Mouse (Mus musculus): ENCODE measurements around the gene Cntn5. TPM values are rescaled to one million over a fixed set of nuclear protein-coding genes. Genes with fewer than 3 reads are reported as not detected.
"Not testable (repeated sequence)": the region's sequence is repeated elsewhere in the genome, so short reads cannot be mapped to it uniquely, and the experiment has no call there.

Gene Cntn5
- polyA plus RNA-seq, 1 experiment from 2014 or later: not detected

GRCm38 (mm10) chr9:10657144-10657748 lies 247.3 kb downstream of the Cntn5 start:
- DNase-seq (ENCODE audit: low spot score): no peak

DNA sequence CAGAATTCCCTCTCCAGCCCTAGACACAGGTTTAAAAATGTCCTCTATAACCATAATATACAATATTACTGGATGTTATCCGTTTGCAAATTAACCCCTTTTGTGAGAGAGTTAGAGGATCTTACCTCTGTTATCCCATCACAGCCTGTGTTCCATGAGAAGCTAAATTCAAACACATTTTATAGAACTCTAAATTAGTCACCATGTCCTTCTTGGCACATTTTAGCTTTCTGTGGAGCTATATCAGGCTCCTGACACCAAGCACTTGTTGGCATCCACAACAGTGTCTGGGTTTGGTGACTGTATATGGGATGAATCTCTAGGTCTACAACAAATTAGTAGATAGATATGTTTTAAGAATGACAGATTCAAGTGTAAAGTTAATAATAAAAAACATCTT lies 253.9 kb downstream of the Cntn5 start:
- no peak for DNase-seq (ENCODE audit: low spot score)

GRCm38 (mm10) chr9:10645951-10646350 lies 258.6 kb downstream of the Cntn5 start:
- DNase-seq (ENCODE audit: low spot score): no peak

GRCm38 (mm10) chr9:10645045-10645830 lies 259.3 kb downstream of the Cntn5 start:
- no peak for DNase-seq (ENCODE audit: low spot score)

DNA sequence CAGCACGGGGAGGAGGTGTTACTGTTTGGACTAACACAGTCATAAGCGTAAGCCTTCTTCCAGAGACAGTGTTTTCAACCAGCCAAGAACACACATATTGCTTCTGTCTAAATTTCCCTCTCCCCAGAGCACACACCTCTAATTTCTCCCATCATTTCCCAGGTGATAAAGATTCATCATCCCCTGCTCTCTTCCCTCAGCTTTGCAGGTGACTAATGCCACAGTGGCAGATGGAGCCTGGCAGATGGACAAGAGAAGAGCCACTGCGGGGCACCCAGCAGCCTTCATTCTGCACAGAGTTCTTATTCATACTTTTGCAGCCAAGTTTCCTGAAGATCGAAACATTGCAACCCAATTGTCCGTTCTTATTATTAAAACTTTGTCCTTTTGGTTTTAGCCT lies 286.5 kb downstream of the Cntn5 start:
- no peak for DNase-seq (ENCODE audit: low spot score)

DNA sequence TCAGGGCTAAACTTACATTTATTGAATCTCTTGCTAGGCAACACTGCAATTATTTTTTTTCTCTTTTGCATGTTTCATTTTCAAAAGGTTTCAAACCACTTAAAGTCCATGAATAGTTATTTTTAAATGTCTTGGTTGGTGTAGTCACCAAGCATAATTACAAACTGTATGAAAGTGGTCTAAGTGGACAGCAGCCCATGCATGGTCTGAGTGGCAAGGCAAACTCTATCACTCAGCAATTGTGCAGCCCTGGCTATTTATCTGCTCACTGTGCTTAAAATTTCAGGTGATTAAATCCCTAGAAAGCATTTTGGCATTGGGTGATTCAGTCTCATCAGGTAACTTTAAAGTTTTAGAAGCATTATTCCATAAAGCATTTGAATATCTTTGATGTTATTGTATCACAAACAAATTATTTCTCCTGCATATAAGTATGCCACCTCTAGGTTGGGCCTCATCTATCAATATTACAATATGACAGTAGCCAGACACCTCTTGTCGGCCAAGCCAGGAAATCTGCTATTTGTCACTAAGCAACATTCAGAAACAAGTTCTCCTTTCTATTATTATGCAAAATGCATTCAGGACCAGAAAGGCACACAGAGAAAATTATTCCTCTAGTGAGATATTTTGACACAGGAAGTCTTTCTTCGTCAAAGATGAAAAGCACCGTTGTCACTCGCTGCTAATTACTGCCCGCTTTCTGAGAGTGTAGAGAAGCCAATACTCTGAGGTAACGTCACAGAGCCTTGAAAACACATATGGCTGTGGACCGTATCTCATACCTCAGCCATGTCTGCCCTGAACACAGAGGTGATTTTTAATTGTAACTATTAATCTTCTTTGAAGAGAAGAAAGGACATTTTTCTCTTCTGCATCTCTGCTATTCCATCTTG lies 329.0 kb downstream of the Cntn5 start:
- no peak for DNase-seq (ENCODE audit: low spot score)

- no peak for DNase-seq (ENCODE audit: low spot score)
Measured at GRCm38 (mm10) chr9:10569830-10570229, 334.7 kb downstream of the Cntn5 start.

DNA sequence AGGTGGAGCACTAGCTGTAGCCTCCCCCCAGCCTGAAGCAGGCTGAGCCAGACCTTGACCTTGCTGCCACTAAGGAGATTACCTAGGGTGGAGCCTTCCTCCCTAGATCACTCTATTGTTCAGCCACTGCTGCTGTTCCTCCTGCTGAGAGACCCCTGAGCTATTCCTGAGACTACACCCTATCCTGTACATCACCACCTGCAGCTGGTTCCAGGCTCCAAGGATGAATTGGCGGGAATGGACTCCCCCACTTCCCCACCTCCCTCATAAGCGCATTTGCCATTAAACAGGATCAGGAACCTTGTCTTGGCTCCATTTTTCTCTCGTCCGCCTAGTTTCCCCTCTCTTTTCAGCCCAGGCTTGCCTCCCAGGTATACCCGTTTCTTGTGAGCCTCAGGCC lies 363.7 kb downstream of the Cntn5 start:
- DNase-seq (ENCODE audit: low spot score): not testable (repeated sequence)

DNA sequence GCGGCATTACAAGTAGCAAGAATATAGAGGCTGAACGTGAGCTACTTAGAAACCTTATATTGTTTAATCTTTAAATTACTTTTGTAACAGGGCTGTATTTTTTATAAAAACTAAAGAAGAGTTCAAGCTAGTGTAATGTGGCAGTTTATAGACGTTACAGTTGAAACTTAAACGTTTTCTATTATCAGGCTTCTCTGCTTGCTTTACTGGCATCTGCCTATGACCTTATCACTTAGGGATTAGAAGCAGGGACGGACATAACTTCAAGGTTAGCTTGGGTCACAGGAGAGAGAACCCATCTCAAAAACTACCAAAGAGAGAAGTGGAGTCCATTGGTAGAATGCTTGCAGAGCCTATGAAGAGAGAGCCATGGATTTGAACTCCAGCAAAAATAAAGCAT lies 372.3 kb downstream of the Cntn5 start:
- DNase-seq (ENCODE audit: low spot score): no peak

- DNase-seq (ENCODE audit: low spot score): no peak
Measured at GRCm38 (mm10) chr9:10531087-10531486, 373.5 kb downstream of the Cntn5 start.

- DNase-seq (ENCODE audit: low spot score): no peak
Measured at GRCm38 (mm10) chr9:10529528-10529927, 375.0 kb downstream of the Cntn5 start.

- DNase-seq (ENCODE audit: low spot score): no peak
Measured at GRCm38 (mm10) chr9:10529113-10529512, 375.5 kb downstream of the Cntn5 start.

- no peak for DNase-seq (ENCODE audit: low spot score)
Measured at GRCm38 (mm10) chr9:10528692-10529091, 375.9 kb downstream of the Cntn5 start.

DNA sequence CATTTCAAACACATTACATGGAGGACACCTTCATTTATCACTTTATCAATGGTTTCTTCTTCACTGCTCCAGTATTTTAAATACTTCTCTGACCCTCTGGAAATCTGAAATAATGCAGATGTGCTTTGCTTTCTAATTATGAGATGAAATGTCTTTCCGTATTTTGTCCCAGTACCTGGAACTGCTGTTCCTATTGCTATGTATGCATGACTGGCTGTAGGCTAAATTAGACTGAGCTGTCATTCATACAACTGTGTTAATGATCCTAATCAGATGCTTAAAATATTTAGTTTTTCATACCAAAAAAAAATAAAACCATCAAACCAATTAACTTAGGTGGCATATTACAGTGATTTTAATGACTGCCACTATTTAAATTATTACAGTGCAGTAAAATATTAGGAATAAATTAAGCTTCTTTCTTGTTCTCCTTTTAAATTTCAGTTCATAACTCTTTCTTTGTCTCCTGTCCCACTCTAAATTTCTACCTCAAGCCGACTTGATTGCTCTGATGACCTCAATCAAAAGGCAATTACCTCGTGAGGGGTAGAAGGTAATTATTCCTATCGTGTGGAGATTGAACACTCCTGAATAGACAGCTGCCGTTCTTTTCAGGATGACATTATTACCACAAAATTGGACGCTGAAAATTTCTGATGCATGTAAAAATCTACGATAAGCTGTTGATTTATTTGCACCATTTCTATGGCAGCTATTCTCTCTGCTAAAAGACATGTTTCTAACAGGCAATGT lies 378.5 kb downstream of the Cntn5 start:
- no peak for DNase-seq (ENCODE audit: low spot score)

- no peak for DNase-seq (ENCODE audit: low spot score)
Measured at GRCm38 (mm10) chr9:10522604-10523003, 382.0 kb downstream of the Cntn5 start.

DNA sequence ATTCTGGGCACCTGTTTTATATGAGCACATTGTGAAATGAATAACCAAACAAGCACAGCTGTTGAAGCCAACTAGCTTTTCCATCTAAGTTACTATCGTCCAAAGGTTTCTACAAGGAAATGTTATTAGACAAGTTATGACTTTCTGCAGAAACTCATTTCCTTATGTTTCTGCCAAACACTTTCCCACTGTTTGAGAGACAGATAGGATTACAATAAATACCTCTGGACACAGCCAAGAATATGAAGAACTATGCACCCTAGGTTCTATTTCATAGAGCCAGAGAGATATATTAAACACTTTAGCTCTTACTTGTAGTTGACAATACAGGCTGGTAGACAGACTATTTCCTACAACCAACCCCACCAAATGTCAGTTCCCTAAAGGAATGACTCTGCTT lies 383.5 kb downstream of the Cntn5 start:
- no peak for DNase-seq (ENCODE audit: low spot score)

DNA sequence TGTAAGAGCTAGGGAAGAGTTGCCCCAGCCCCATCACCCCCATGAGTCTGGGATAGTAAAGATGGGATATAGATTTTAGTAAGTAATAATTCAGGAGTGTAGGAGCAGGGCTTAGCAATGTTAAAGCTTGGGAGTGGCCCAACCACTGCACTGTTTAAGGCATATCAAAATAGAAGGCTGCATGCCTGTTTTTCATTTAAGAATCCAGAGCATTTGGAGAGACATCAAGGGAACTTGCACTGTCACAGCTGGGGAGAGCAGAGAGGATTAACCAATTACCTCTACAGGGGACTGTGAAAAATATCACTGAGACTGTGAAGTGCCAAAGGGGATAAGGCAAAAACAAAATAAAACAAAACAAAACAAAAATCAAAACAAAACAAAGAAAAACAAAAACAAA lies 412.3 kb downstream of the Cntn5 start:
- DNase-seq (ENCODE audit: low spot score): no peak

GRCm38 (mm10) chr9:10471484-10472125 lies 433.0 kb downstream of the Cntn5 start:
- no peak for DNase-seq (ENCODE audit: low spot score)

DNA sequence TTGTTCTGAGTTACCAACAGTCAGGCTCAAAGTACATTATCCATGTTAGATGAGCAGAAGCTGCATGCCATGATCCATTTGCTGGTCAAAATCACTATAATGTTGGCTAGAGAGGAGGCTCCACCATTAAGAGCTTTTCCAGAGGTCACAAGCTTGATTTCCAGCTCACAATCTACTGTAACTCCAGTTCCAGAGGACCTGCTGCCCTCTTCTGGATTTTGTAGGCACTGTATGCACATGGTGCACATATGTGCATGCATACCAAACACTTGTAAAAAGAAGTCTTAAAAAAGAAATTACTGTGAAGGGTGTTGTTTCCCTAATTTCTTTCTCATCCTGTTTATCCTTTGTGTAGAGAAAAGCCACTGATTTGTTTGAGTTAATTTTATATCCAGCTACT lies 439.8 kb downstream of the Cntn5 start:
- DNase-seq (ENCODE audit: low spot score): no peak

GRCm38 (mm10) chr9:10457900-10458299 lies 446.7 kb downstream of the Cntn5 start:
- DNase-seq (ENCODE audit: low spot score): no peak

All from thymus, postnatal 0 days (tissue).